Mouse (Mus musculus) CD4-positive, CD25-positive, alpha-beta regulatory T cell, adult 2 months (primary cell): Measurements from ENCODE around the gene Srp72.
"Not testable (repeated sequence)": the region's sequence is repeated elsewhere in the genome, so short reads cannot be mapped to it uniquely, and the experiment has no call there.

Experiments
- DNase-seq: peaks from one replicate; pipeline ENCODE4 v3.0.0-alpha.2; 2012; ENCODE audit warnings: low read depth, low spot score

The Srp72 gene

DNA sequence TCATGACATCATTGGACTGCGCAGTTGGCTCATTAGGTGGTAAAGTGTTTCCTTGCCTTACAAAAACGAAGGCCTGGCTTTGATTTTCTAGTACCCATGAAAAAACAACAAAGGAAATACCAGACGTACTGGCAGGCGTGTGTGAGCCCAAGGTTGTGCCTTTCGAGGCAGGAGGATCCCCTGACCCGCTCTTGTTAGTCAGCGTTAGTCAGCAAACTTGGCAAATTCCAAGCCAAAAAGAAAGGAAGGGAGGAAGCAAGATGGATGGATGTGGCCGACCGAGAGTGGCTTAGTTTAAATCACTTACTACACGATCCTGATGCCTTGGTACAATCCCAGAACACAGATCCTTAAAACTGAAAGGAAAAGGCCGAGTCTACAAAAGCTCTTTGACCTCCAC, 11.9 kb upstream of the Srp72 start:
- DNase-seq = no peak

GRCm38 (mm10) chr5:76964651-76965050, 9.8 kb upstream of the Srp72 start:
- no peak for DNase-seq

- DNase-seq = no peak
Observed at GRCm38 (mm10) chr5:76969250-76969649, 5.2 kb upstream of the Srp72 start.

DNA sequence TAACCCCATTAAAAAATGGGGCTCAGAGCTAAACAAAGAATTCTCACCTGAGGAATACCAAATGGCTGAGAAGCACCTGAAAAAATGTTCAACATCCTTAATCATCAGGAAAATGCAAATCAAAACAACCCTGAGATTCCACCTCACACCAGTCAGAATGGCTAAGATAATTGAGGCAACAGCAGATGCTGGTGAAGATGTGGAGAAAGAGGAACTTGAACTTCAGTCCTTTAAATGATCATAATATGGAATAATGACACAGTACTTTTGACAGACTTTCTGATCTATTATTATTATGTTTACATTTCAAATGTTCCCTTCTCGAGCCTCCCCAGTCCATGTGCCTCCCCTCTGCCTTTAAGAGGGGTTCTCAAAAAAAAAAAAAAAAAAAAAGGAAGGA, 3.4 kb upstream of the Srp72 start:
- DNase-seq = not testable (repeated sequence)

GRCm38 (mm10) chr5:76973488-76973887, 995 bp upstream of the Srp72 start:
- peak; percentile 7 for DNase-seq

DNA sequence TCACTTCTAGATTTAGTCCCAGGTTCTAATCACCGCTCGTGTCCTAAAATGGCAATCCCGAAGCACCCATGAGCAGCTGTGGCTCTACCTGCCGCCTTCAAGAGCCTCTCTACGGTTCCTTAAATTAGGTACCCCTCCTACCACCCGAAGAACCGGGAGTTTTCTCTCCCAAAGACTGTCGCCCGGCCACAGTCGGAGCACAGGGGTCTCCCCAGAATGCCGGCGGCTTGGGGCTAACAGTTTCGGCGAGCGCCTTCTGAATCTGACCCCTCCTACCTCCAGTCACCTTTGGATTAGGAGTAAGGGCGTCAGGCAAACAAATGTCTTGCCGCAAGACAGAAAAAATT, 303 bp upstream of the Srp72 start:
- DNase-seq = no peak

- DNase-seq = peak; percentile 13
Observed at GRCm38 (mm10) chr5:76975736-76976135, 1.3 kb downstream of the Srp72 start.

DNA sequence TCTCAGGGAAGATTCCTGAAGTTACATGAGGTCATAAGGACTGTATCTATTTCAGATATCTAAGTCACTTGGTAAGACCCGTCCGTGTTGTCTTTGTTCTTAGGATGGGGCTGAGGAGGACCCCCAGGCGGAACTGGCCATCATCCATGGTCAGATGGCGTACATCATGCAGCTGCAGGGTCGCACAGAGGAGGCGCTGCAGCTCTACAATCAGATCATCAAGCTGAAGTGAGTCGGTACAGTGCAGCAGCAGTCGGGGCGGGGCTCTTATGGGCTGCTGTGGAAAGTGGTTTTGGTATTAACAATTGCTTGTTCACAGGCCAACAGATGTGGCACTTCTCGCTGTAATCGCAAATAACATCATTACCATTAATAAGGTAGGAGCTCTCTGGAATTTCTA, 9.5 kb downstream of the Srp72 start:
- DNase-seq = no peak

GRCm38 (mm10) chr5:76990789-76991188, 16.3 kb downstream of the Srp72 start:
- DNase-seq = no peak

- no peak for DNase-seq
Observed at GRCm38 (mm10) chr5:76993174-76993814, 18.8 kb downstream of the Srp72 start.

- DNase-seq = peak; percentile 15
Observed at GRCm38 (mm10) chr5:76998416-76998815, 23.9 kb downstream of the Srp72 start.

GRCm38 (mm10) chr5:77001192-77001591, 26.7 kb downstream of the Srp72 start:
- DNase-seq = no peak

- no peak for DNase-seq
Observed at GRCm38 (mm10) chr5:77004051-77004821, 29.8 kb downstream of the Srp72 start, which contains the start of gene Arl9. Arl9 (plus strand) TSS chr5:77004055.

DNA sequence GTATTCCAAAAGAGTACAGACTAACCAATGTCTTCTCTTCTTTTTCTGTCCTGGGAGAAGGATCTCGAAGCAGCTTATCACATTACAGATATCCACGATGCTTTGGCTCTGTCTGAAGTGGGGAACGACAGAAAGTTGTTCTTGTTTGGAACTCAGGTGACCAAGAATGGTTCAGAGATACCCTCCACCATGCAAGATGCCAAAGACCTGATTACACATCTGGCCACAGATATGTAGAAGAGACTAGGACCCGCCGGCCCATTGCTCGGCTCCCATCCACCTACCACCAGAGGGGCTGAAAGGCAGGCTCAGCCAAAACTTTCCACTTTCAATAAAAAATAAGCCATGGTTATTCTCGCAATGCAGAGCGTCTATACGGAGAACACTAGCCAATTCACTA, 35.9 kb downstream of the Srp72 start:
- no peak for DNase-seq

GRCm38 (mm10) chr5:77011082-77011481, 36.6 kb downstream of the Srp72 start:
- no peak for DNase-seq

DNA sequence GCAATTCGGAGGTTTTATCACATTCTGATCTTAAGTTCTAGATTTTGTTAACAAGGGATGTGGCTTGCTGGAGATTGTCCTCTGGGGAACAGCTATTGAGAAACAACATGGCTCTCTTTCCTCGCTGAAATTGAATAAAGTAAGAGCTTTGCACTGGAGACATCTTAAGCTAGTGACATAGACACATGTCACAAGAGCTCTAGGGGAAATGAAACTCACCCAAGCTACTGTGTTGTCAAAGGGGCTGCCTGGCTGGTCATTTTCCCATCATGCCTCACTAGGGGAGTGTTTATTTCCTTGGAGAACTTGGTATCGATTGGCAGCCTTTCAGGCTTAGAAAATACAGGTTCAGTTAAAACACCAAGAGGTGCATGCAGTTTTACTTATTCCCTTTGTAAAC, 38.7 kb downstream of the Srp72 start:
- no peak for DNase-seq

- DNase-seq = peak; percentile 79
Observed at GRCm38 (mm10) chr5:77015544-77016482, 41.3 kb downstream of the Srp72 start, which contains the start of gene Thegl. Thegl (plus strand) TSS chr5:77016023.

GRCm38 (mm10) chr5:77028034-77028433, 53.6 kb downstream of the Srp72 start:
- DNase-seq = no peak

DNA sequence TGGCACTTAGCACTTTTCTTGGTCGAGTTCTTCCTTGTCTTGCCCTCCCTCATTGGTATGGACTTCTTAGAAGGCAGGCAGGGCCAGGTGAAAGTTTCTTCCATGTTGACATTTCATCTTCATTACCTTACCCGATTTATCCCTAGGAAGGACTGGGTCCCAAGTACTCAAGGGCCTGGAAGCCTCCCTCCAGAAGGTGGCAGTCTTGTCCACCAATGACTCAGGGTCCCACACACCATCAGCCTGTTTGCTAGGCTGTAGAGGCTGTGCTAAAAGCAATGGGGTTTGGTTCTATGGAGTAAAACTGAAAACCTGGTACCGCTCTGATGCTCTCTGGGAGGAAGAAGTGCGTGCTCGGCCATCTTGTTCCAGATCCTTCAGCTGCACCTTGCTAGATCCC, 55.3 kb downstream of the Srp72 start:
- peak; percentile 78 for DNase-seq

GRCm38 (mm10) chr5:77035101-77035500, 60.6 kb downstream of the Srp72 start:
- not testable (repeated sequence) for DNase-seq

DNA sequence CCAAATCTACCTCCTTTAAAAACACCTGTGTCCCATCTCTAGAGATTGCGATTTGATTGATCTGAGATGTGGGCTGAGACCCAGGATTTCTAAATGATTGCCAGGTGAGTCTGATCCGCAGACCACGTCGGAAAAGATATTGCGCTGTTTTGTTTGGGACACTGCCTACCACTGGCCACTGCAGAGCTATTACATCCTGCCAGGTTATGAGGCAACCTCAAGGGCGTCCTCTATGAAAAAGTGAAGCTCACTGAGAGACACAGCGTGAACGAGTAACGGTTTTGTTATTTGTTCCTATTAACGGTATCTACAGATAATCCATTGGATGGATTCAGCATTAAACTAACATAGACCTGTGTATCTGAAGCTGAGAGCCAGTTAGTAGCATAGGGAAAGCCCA, 64.0 kb downstream of the Srp72 start:
- no peak for DNase-seq

DNA sequence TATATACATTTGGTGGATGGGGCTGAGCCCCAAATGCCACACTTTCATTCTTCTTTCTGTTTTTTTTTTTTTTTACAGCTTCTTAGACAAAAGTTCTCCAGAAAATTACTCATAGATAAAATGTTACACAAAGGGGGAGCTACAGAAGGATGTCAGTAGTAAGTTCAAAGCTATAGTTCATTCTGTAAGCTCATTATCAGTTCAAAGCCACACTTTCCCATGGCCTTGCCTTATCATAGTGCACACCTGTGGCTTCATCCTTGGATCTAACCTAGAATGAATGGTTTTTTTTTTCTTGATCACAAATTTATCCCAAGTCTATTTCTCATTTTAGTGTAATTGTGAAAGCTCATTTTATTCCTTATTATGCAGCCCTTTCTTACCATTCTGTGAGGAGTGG, 64.9 kb downstream of the Srp72 start:
- DNase-seq = no peak
